Mouse (Mus musculus) E14TG2a.4 (cell line): Measurements from ENCODE around the gene Carmil1.

Experiments
- CTCF ChIP-seq: conservative IDR thresholded peaks from 2 replicates; pipeline ENCODE4 v1.5.1; 2014; ENCODE audit warnings: low read length
- NANOG ChIP-seq: IDR thresholded peaks from 2 replicates; pipeline ENCODE4 v1.6.1; 2014; ENCODE audit warnings: borderline replicate concordance, low read length, mixed read lengths
- POU5F1 ChIP-seq: IDR thresholded peaks from 2 replicates; pipeline ENCODE4 v1.6.1; 2014; ENCODE audit warnings: low read length, borderline replicate concordance

DNA sequence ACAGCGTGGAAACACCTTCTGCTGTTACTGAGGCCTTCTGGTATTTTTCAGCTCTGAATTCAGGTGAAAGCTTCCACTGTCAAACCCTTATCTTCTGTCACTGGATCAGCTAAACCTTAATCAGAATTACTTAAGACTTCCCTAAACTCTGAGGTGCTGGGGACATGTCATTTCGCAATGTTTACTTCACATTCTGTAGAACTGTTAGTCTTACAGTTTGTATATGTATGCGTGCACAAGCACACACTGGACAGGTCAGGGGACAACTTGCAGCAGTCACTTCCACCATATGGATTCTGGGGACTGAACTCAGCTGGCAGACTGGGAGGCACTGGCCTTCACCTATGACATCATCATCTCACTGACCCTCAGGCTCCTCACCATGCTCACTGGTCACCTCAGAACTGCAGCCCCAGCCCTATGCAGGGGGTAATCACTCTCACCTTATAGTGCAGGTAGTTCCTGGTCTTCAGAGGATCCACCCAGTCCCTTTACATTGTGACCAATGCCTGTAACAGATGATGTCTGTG, 60.1 kb downstream of the Carmil1 start:
- TF ChIP-seq CTCF (no peak), NANOG (no peak), POU5F1 (no peak)
